Mouse (Mus musculus): ENCODE data around the gene Shank2. TPM values are rescaled to one million over a fixed set of nuclear protein-coding genes. Genes with fewer than 3 reads are reported as not detected.

Gene Shank2
- polyA plus RNA-seq, 1 experiment from 2014 or later: 0.69 TPM

- peak; percentile 74 for ATAC-seq (ENCODE audit: low FRiP score, low TSS enrichment)
- no peak overlapping the region for H3K9ac ChIP-seq (ENCODE audit: low read length)
- H3K9me3 ChIP-seq (ENCODE audit: control insufficient read depth, low read length): no peaks in the 10 kb centered on the region
- H3K4me2 ChIP-seq (replicated peaks; ENCODE audit: low read depth): no peak overlapping the region
- DNase-seq (ENCODE audit: low spot score): peak; percentile 74
- peak overlapping the region; percentile 45; the same call in 1 of the 2 replicates for H3K27ac ChIP-seq (replicated peaks)
- no peak for TF ChIP-seq CTCF (IDR thresholded peaks at IDR 0.05; ENCODE audit: low read depth)
- no peak for TF ChIP-seq EP300 (optimal IDR thresholded peaks at IDR 0.05)
- H3K4me1 ChIP-seq (replicated peaks; ENCODE audit: control insufficient read depth, insufficient read depth): no peaks in the 10 kb centered on the region
- H3K36me3 ChIP-seq (ENCODE audit: control insufficient read depth, insufficient read depth, low read length): no peaks in the 10 kb centered on the region
- 17% methylated on average over 5 of the region's 5 CpGs for WGBS
- H3K4me3 ChIP-seq (ENCODE audit: low read depth, low read length): no peak overlapping the region
- H3K27me3 ChIP-seq (ENCODE audit: control insufficient read depth, insufficient read depth, low read length): no peaks in the 10 kb centered on the region
Observed at GRCm38 (mm10) chr7:144022682-144023081, 21.0 kb downstream of the Shank2 start.

GRCm38 (mm10) chr7:144023561-144023960, 21.8 kb downstream of the Shank2 start:
- no peak overlapping the region for H3K9ac ChIP-seq (ENCODE audit: low read length)
- H3K27ac ChIP-seq (replicated peaks): no peak overlapping the region
- no peaks in the 10 kb centered on the region for H3K9me3 ChIP-seq (ENCODE audit: control insufficient read depth, low read length)
- TF ChIP-seq CTCF (IDR thresholded peaks at IDR 0.05; ENCODE audit: low read depth) (no peak), EP300 (optimal IDR thresholded peaks at IDR 0.05) (no peak)
- ATAC-seq (ENCODE audit: low FRiP score, low TSS enrichment): no peak
- H3K4me2 ChIP-seq (replicated peaks; ENCODE audit: low read depth): no peak overlapping the region
- 46% methylated on average over 4 of the region's 4 CpGs for WGBS
- no peaks in the 10 kb centered on the region for H3K4me1 ChIP-seq (replicated peaks; ENCODE audit: control insufficient read depth, insufficient read depth)
- DNase-seq (ENCODE audit: low spot score): peak; percentile 39
- no peaks in the 10 kb centered on the region for H3K27me3 ChIP-seq (ENCODE audit: control insufficient read depth, insufficient read depth, low read length)
- H3K4me3 ChIP-seq (ENCODE audit: low read depth, low read length): no peak overlapping the region
- no peaks in the 10 kb centered on the region for H3K36me3 ChIP-seq (ENCODE audit: control insufficient read depth, insufficient read depth, low read length)

GRCm38 (mm10) chr7:144026024-144026752, 24.5 kb downstream of the Shank2 start:
- Histone ChIP-seq H3K4me3 (ENCODE audit: low read depth, low read length) (no peak overlapping the region), H3K9ac (ENCODE audit: low read length) (no peak overlapping the region), H3K4me2 (replicated peaks; ENCODE audit: low read depth) (no peak overlapping the region), H3K27ac (replicated peaks) (no peak overlapping the region), H3K36me3 (ENCODE audit: control insufficient read depth, insufficient read depth, low read length) (no peaks in the 10 kb centered on the region), H3K27me3 (ENCODE audit: control insufficient read depth, insufficient read depth, low read length) (no peaks in the 10 kb centered on the region), H3K4me1 (replicated peaks; ENCODE audit: control insufficient read depth, insufficient read depth) (no peaks in the 10 kb centered on the region), H3K9me3 (ENCODE audit: control insufficient read depth, low read length) (no peaks in the 10 kb centered on the region)
- DNase-seq (ENCODE audit: low spot score): no peak
- TF ChIP-seq EP300 (optimal IDR thresholded peaks at IDR 0.05): no peak
- peak; percentile 46 for TF ChIP-seq CTCF (IDR thresholded peaks at IDR 0.05; ENCODE audit: low read depth)
- no peak for ATAC-seq (ENCODE audit: low FRiP score, low TSS enrichment)
- WGBS: 84% methylated on average over 12 of the region's 12 CpGs

- Histone ChIP-seq H3K9me3 (ENCODE audit: control insufficient read depth, low read length) (no peaks in the 10 kb centered on the region), H3K4me3 (ENCODE audit: low read depth, low read length) (no peak overlapping the region), H3K36me3 (ENCODE audit: control insufficient read depth, insufficient read depth, low read length) (no peaks in the 10 kb centered on the region), H3K4me1 (replicated peaks; ENCODE audit: control insufficient read depth, insufficient read depth) (no peaks in the 10 kb centered on the region), H3K27ac (replicated peaks) (no peak overlapping the region), H3K27me3 (ENCODE audit: control insufficient read depth, insufficient read depth, low read length) (no peaks in the 10 kb centered on the region), H3K4me2 (replicated peaks; ENCODE audit: low read depth) (no peak overlapping the region), H3K9ac (ENCODE audit: low read length) (no peak overlapping the region)
- ATAC-seq (ENCODE audit: low FRiP score, low TSS enrichment) (no peak), DNase-seq (ENCODE audit: low spot score) (no peak)
- WGBS: 75% methylated on average over 5 of the region's 5 CpGs
- TF ChIP-seq CTCF (IDR thresholded peaks at IDR 0.05; ENCODE audit: low read depth) (no peak), EP300 (optimal IDR thresholded peaks at IDR 0.05) (no peak)
Observed at GRCm38 (mm10) chr7:144029246-144029645, 27.5 kb downstream of the Shank2 start.

GRCm38 (mm10) chr7:144030796-144031195, 29.1 kb downstream of the Shank2 start:
- H3K4me3 ChIP-seq (ENCODE audit: low read depth, low read length): no peak overlapping the region
- H3K27me3 ChIP-seq (ENCODE audit: control insufficient read depth, insufficient read depth, low read length): no peaks in the 10 kb centered on the region
- H3K27ac ChIP-seq (replicated peaks): no peak overlapping the region
- 66% methylated on average over 11 of the region's 11 CpGs for WGBS
- no peak overlapping the region for H3K4me2 ChIP-seq (replicated peaks; ENCODE audit: low read depth)
- no peak overlapping the region for H3K9ac ChIP-seq (ENCODE audit: low read length)
- no peaks in the 10 kb centered on the region for H3K36me3 ChIP-seq (ENCODE audit: control insufficient read depth, insufficient read depth, low read length)
- DNase-seq (ENCODE audit: low spot score) (no peak), ATAC-seq (ENCODE audit: low FRiP score, low TSS enrichment) (no peak)
- H3K9me3 ChIP-seq (ENCODE audit: control insufficient read depth, low read length): no peaks in the 10 kb centered on the region
- H3K4me1 ChIP-seq (replicated peaks; ENCODE audit: control insufficient read depth, insufficient read depth): no peaks in the 10 kb centered on the region
- TF ChIP-seq CTCF (IDR thresholded peaks at IDR 0.05; ENCODE audit: low read depth) (no peak), EP300 (optimal IDR thresholded peaks at IDR 0.05) (no peak)

GRCm38 (mm10) chr7:144031611-144032010, 29.9 kb downstream of the Shank2 start:
- H3K36me3 ChIP-seq (ENCODE audit: control insufficient read depth, insufficient read depth, low read length): no peaks in the 10 kb centered on the region
- no peak for DNase-seq (ENCODE audit: low spot score)
- no peak for ATAC-seq (ENCODE audit: low FRiP score, low TSS enrichment)
- H3K4me2 ChIP-seq (replicated peaks; ENCODE audit: low read depth): no peak overlapping the region
- TF ChIP-seq CTCF (IDR thresholded peaks at IDR 0.05; ENCODE audit: low read depth) (no peak), EP300 (optimal IDR thresholded peaks at IDR 0.05) (no peak)
- H3K9me3 ChIP-seq (ENCODE audit: control insufficient read depth, low read length): no peaks in the 10 kb centered on the region
- no peak overlapping the region for H3K27ac ChIP-seq (replicated peaks)
- H3K4me1 ChIP-seq (replicated peaks; ENCODE audit: control insufficient read depth, insufficient read depth): no peaks in the 10 kb centered on the region
- no peak overlapping the region for H3K4me3 ChIP-seq (ENCODE audit: low read depth, low read length)
- H3K27me3 ChIP-seq (ENCODE audit: control insufficient read depth, insufficient read depth, low read length): no peaks in the 10 kb centered on the region
- no peak overlapping the region for H3K9ac ChIP-seq (ENCODE audit: low read length)
- WGBS: 89% methylated on average over 3 of the region's 3 CpGs
